Mouse (Mus musculus) ES-E14 (cell line): ENCODE measurements around the gene Rab44. TPM values are rescaled to one million over a fixed set of nuclear protein-coding genes. Genes with fewer than 3 reads are reported as not detected.

ENCODE experiments used
- DNase-seq: peaks from one replicate; pipeline ENCODE4 v3.0.0-alpha.2; 2013; ENCODE audit warnings: low read depth, low spot score
- H3K27ac ChIP-seq: 2 replicates; pipeline ENCODE4 v1.5.1; 2012; ENCODE audit warnings: low read depth, mild to moderate bottlenecking, low read length, moderate library complexity, mixed read lengths; ENCODE audit not compliant: poor library complexity, insufficient read depth, severe bottlenecking
- H3K36me3 ChIP-seq: 2 replicates; pipeline ENCODE4 v1.6.1; 2012; ENCODE audit warnings: mild to moderate bottlenecking, low read length, moderate library complexity, mixed read lengths; ENCODE audit not compliant: control insufficient read depth, poor library complexity, insufficient read depth, severe bottlenecking
- H3K4me1 ChIP-seq, 2 experiments: fragments of 150-350 bp in 1 of 2; sonication (generic) in 1 of 2; 2 replicates each; pipeline ENCODE4 v1.6.1; 2012; ENCODE audit warnings: low read length in 2 of 2, mild to moderate bottlenecking in 1 of 2, mixed read lengths in 1 of 2; ENCODE audit not compliant: control insufficient read depth in 2 of 2, insufficient read depth in 2 of 2, poor library complexity in 1 of 2
- H3K4me3 ChIP-seq, 2 experiments: fragments of 150-350 bp in 1 of 2; sonication (generic) in 1 of 2; 2 replicates each; pipeline ENCODE4 v1.5.1; 2012; ENCODE audit warnings: low read length in 2 of 2, low read depth in 1 of 2, mild to moderate bottlenecking in 1 of 2, mixed read lengths in 1 of 2; ENCODE audit not compliant: insufficient read depth in 1 of 2, poor library complexity in 1 of 2, severe bottlenecking in 1 of 2
- H3K9ac ChIP-seq: 2 replicates; pipeline ENCODE4 v1.6.1; 2012; ENCODE audit warnings: low read depth, mild to moderate bottlenecking, low read length, mixed read lengths; ENCODE audit not compliant: poor library complexity, insufficient read depth, severe bottlenecking
- H3K9me3 ChIP-seq: fragments of 150-350 bp; sonication (generic); 2 replicates; pipeline ENCODE4 v1.6.1; 2012; ENCODE audit warnings: low read depth, mild to moderate bottlenecking, low read length; ENCODE audit not compliant: control insufficient read depth, insufficient read depth
- CHD2 ChIP-seq: IDR thresholded peaks from 2 replicates; pipeline ENCODE4 v1.6.1; 2014; ENCODE audit warnings: mild to moderate bottlenecking, low read depth, low read length, inconsistent platforms
- HCFC1 ChIP-seq: IDR thresholded peaks from 2 replicates; pipeline ENCODE4 v1.6.1; 2012; ENCODE audit warnings: low read length, inconsistent platforms, borderline replicate concordance; ENCODE audit not compliant: insufficient read depth
- MAFK ChIP-seq: IDR thresholded peaks from 2 replicates; pipeline ENCODE4 v1.6.1; 2014; ENCODE audit warnings: mild to moderate bottlenecking, low read depth, low read length, inconsistent platforms; ENCODE audit not compliant: insufficient read depth
- ZC3H11A ChIP-seq: IDR thresholded peaks from 2 replicates; pipeline ENCODE4 v1.6.1; 2012; ENCODE audit warnings: low read depth, mild to moderate bottlenecking, inconsistent platforms, low read length, borderline replicate concordance
- ZNF384 ChIP-seq: IDR thresholded peaks from 2 replicates; pipeline ENCODE4 v1.6.1; 2012; ENCODE audit warnings: low read depth, low read length, inconsistent platforms
- in situ Hi-C, 2 experiments: fragments of 600-800 bp; cut with MboI; formaldehyde crosslinking; loops; one replicate each; pipeline ENCODE4 v1.15.1; 2025; ENCODE audit warnings: low sequenced_read_pairs in 2 of 2, inconsistent platforms in 1 of 2; ENCODE audit not compliant: unreplicated experiment in 2 of 2
- total RNA-seq: library from RNA; depleted of rRNA; stranded (reverse); fragments of 300-350 nt; gene quantifications from 2 replicates; pipeline ENCODE4 v1.2.3, GENCODE M21; 2012

Gene Rab44
- total RNA-seq, 1 experiment, result 0.31 TPM

DNA sequence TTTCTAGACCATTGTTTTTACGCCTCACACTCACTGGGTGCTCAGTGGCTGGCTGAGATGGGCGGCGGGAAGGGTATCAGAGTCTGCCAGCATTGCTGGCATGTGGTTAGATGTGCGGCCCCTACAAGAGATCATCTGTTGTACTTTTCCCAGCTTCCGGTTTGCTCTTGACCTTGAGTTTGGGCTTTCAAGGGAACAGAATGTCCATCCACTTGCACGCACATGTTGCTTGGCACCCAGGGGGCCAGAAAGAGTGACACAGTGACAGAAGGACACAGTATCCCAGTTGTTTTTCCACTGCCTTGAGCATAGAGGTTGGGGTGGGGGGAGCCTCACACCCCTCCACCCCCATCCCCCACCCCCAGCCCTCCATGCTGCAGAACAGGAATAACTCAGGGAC lies 33.8 kb downstream of the Rab44 start:
- Histone ChIP-seq H3K4me3 (no peak overlapping the region), H3K27ac (no peak overlapping the region), H3K36me3 (no peaks in the 10 kb centered on the region), H3K4me1 (peaks cover 2 to 13% of the 10 kb centered on the region in 2 experiments; a peak in 2 of 4 replicates), H3K9ac (no peak overlapping the region), H3K9me3 (no peaks in the 10 kb centered on the region)
- TF ChIP-seq ZC3H11A (no peak), CHD2 (no peak), HCFC1 (no peak), MAFK (no peak), ZNF384 (no peak)
- in situ Hi-C loops, result no loop called here
- no peak for DNase-seq

DNA sequence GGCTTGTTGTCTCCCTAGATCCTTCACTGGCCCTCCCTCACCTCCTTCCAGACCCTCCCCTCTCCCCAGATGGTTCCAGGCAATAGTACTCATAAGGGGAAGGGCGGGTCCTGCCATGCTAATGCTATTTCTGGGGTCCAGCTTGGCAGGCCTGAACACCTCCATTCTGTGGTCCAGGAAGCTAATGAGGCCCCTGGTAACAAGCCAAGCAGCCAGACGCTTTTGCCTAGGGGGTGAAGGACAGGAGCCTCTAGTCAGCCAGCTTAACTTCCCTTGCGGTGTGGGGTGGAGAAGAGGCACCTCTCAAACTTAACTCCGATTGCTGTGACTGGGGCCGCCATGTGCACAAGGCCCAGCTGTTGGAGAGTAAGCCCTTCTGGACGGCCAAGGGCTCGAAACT lies 35.8 kb downstream of the Rab44 start:
- Histone ChIP-seq H3K27ac (no peak overlapping the region), H3K9me3 (no peaks in the 10 kb centered on the region), H3K36me3 (no peaks in the 10 kb centered on the region), H3K4me3 (no peak overlapping the region), H3K4me1 (peaks cover 4 to 18% of the 10 kb centered on the region in 2 experiments; a peak in 2 of 4 replicates), H3K9ac (no peak overlapping the region)
- TF ChIP-seq CHD2 (no peak), ZNF384 (no peak), MAFK (no peak), HCFC1 (no peak), ZC3H11A (no peak)
- in situ Hi-C loops, result no loop called here
- DNase-seq, result no peak

DNA sequence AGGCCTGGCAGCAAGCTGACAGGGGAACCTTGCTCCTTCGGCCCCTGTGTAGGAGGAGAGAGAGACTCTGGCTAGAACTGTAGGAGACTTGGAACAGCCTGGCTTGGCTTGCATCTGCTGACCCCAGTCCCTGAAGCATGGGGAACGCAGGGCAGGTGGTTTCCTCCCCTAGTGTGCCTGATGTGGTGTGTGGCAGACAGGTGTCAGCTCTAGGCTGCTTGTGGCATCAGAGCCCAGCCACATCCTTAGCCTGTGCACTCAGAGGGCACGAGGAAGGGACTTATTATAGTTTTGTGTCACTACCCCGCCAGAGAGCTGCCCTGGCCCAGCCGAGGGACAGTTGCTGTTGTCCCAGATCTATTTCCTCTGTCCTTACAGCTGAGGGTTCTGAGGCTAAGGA lies 38.6 kb downstream of the Rab44 start:
- Histone ChIP-seq H3K4me1 (peaks cover 2 to 29% of the 10 kb centered on the region in 2 experiments; a peak in 2 of 4 replicates), H3K9me3 (no peaks in the 10 kb centered on the region), H3K4me3 (no peak overlapping the region), H3K36me3 (no peaks in the 10 kb centered on the region), H3K27ac (no peak overlapping the region), H3K9ac (no peak overlapping the region)
- in situ Hi-C loops, result no loop called here
- no peak for DNase-seq
- TF ChIP-seq ZC3H11A, result no peak
- no peak for TF ChIP-seq ZNF384
- TF ChIP-seq HCFC1, result no peak
- TF ChIP-seq CHD2, result no peak
- no peak for TF ChIP-seq MAFK

DNA sequence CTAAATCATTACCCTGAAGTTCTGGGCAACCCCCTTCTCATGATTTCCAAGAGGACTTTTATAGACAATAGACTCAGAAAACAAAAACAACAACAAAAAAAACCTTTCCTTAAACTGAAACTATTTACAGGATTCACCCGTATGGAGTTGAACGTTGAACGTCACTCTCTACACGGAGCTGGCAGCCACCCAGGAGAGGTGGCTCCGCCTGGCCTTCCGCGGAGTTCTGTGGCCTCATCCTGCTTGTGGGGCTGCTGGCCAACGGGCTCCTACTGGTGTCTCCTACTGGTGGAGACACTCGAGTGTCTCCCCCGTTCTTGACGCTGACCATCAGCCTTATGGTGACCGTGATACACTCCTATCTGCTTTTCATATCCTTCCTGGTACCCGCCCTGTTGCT lies 40.3 kb downstream of the Rab44 start:
- H3K4me3 ChIP-seq, result no peak overlapping the region
- TF ChIP-seq ZC3H11A (no peak), ZNF384 (no peak), CHD2 (no peak), HCFC1 (no peak), MAFK (no peak)
- no peak overlapping the region for H3K27ac ChIP-seq
- DNase-seq, result no peak
- no peak overlapping the region for H3K9ac ChIP-seq
- H3K4me1 ChIP-seq, result peaks cover 2 to 29% of the 10 kb centered on the region in 2 experiments; a peak in 2 of 4 replicates
- in situ Hi-C loops, result no loop called here
- no peaks in the 10 kb centered on the region; the same call in 1 of the 2 replicates for H3K36me3 ChIP-seq
- no peaks in the 10 kb centered on the region for H3K9me3 ChIP-seq
